Mouse (Mus musculus): ENCODE measurements around the gene 1700029H14Rik.

1700029H14Rik gene

DNA sequence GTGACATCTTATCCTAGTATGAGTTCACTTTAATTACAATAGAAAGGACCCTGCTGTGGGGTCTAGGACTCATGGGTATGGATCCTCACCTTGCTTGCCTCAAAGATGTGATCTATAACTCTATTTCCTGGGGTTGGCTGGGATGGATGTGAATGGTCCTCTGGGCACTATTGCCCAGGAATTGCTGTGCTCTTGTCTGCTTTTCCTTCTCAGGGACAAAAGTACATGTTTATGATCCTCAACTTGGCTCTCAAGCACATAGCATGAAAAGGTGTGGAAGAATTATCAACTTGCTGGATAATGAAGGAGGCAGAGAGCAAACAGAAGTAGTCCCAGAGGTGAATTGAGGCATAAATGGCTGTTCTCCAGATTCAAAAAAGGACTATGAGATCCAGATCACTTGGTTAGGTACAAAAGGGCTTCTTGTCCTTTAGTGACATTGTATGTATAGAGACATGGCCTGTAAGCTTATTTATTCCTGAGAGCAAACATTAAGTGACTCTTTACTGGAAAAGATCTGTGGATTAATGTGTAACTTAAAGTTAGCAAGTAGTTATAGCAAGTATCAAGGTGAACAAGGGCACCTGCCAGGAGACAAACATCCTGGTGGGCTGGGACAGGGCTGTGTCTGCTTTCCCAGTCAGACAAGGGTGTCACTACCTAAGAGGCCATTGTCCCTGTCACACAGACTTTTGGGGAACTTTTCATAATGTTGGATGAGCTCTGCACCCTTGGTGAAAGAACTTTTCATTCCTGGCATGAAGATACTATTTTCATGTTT is 57.2 kb downstream of the 1700029H14Rik start:
- DNase-seq (ENCODE audit: low read depth, low spot score): no peak

DNA sequence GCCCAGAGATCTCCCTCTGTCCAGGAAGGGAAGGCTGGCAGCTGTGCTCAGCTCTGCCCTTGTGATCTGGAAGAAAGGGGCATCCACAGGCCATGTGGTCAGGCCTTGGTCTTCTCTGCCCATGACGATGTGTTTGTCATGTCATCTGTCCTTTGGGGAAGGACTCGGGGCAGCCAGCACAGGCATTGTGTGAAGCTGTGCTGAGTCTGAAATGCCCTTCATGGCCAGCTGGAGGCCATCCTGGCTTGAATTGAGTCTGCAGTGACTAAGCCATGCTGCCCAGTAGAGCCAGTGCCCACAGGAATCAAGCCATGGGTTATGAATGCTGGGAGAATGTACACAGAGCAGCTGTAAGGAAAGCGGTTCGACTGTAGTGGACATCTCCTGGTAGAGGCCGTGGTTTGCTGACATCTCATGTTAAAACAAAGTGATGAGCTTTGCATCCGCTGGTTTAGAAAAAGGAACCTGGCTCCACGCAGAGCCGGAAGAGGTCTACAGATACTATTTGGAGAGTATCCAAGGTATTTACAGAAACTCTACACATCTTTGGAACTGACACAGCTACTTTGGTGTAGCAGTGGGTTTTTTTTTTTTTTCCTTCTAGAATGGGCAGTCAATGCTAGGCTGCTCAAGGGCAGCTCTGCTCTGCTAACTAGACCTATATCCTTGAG is 58.2 kb downstream of the 1700029H14Rik start:
- DNase-seq (ENCODE audit: low read depth, low spot score): no peak

DNA sequence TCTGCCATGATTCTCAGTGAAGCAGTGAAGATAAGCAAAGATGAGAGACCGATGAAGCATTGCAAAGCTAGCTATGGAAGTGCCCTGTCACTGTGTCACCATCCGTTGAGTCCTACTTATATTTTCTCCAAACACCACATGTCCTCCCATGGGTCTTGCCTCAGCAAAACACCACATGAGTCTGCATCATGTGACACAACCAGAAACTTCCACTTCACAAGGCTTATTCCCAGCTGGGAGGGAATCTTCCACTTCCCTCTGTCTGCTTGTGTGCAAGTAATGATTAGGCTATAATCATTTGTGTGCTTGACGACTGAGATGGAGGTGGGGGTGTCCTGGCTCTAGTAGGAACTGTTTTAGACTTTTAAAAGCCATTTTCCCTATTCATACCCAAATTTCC is 61.0 kb downstream of the 1700029H14Rik start:
- no peak for DNase-seq (ENCODE audit: low read depth, low spot score)
